Comparison of ENCODE assay signal across 13 mouse cellular contexts in genomic region chr11:59218389-59218998, GRCm38 (mm10). TPM values are rescaled to one million over a fixed set of nuclear protein-coding genes. Genes with fewer than 3 reads are reported as not detected.
A peak's percentile ranks its signal among the peaks of the same experiment; 100 is the strongest.
DNase-seq lines count a peak whose midpoint lies in the region; ATAC-seq and TF ChIP-seq lines count a peak whose summit lies in the region.
"Had no signal": no experiment of that assay in that cellular context is flagged by ENCODE, and none has a peak within 500 bp of the region (broad histone marks: within the 10 kb centered on the region; RNA-seq: fewer than 3 reads in every experiment).

No protein-coding gene starts in this region.

- H3K27me3 ChIP-seq in limb, embryonic 12.5 days, result no peaks in the 10 kb centered on the region
- H3K27me3 ChIP-seq in limb, embryonic 10.5 days (ENCODE audit: low read depth, poor library complexity, severe bottlenecking), result no peaks in the 10 kb centered on the region
- H3K27me3 ChIP-seq in stomach, embryonic 15.5 days (replicated peaks), result no peaks in the 10 kb centered on the region
- H3K27me3 ChIP-seq in hindbrain, postnatal 0 days (ENCODE audit: insufficient read depth, low read length), result no peaks in the 10 kb centered on the region

- 83% methylated on average over 4 of the region's 4 CpGs for WGBS in limb, embryonic 12.5 days
- 87% methylated on average over 4 of the region's 4 CpGs for WGBS in limb, embryonic 10.5 days
- WGBS in stomach, embryonic 15.5 days, result 71% methylated on average over 4 of the region's 4 CpGs
- WGBS in hindbrain, postnatal 0 days, result 90% methylated on average over 4 of the region's 4 CpGs

- intact Hi-C loops in left cerebral cortex, postnatal 10 days (cut with DNase I), result no loop called here

- 0 out of 2 replicates have a peak overlapping the region, but pooled peaks have one; percentile 1 for H3K27ac ChIP-seq in limb, embryonic 12.5 days
- no peak overlapping the region for H3K27ac ChIP-seq in limb, embryonic 10.5 days
- peak overlapping the region; percentile 59 for H3K27ac ChIP-seq in stomach, embryonic 15.5 days
- H3K27ac ChIP-seq in hindbrain, postnatal 0 days, result no peak overlapping the region

- no peak overlapping the region for H3K4me2 ChIP-seq in limb, embryonic 12.5 days
- H3K4me2 ChIP-seq in stomach, embryonic 15.5 days, result peak overlapping the region; percentile 25
- no peak overlapping the region for H3K4me2 ChIP-seq in hindbrain, postnatal 0 days (ENCODE audit: low read depth, low read length)

- H3K4me1 ChIP-seq in limb, embryonic 12.5 days (replicated peaks), result 0 out of 2 replicates have a peak, but pooled peaks cover 2% of the 10 kb centered on the region
- no peaks in the 10 kb centered on the region for H3K4me1 ChIP-seq in limb, embryonic 10.5 days
- peaks cover 38% of the 10 kb centered on the region for H3K4me1 ChIP-seq in stomach, embryonic 15.5 days
- no peaks in the 10 kb centered on the region for H3K4me1 ChIP-seq in hindbrain, postnatal 0 days (ENCODE audit: insufficient read depth, low read length)

- no peak for TF ChIP-seq CTCF in hindbrain, postnatal 0 days (IDR thresholded peaks at IDR 0.05; ENCODE audit: low read depth)

- no peak for ATAC-seq in limb, embryonic 12.5 days (ENCODE audit: insufficient number of reproducible peaks, insufficient read depth, low FRiP score, low TSS enrichment, low read depth)
- peak; percentile 77 for ATAC-seq in stomach, embryonic 15.5 days (ENCODE audit: insufficient read depth, low FRiP score, low read depth)
- ATAC-seq in hindbrain, postnatal 0 days, result no peak
- ATAC-seq: CD4-positive, CD25-positive, alpha-beta regulatory T cell, adult 4 months; midbrain, embryonic 16.5 days had no signal

- DNase-seq in limb, embryonic 10.5 days (ENCODE audit: low spot score), result no peak
- DNase-seq in fat pad, adult 2 months (ENCODE audit: extremely low read depth, low read depth, low spot score), result peak; percentile 84
- DNase-seq in kidney, postnatal 25 days, result peak; percentile 36 to 60
- no peak for DNase-seq in layer of hippocampus, adult 9-11 months
- DNase-seq in left cerebral cortex, postnatal 10 days (ENCODE audit: extremely low spot score in 1 of 2, low spot score in 2 of 2), result no peak
- DNase-seq in hindbrain, postnatal 0 days (ENCODE audit: low spot score), result no peak
- DNase-seq: cerebellum, adult 8-10 months; left cerebral cortex, postnatal 4 days had no signal

- peaks cover 69% of the 10 kb centered on the region for H3K36me3 ChIP-seq in limb, embryonic 12.5 days
- peaks cover 84% of the 10 kb centered on the region for H3K36me3 ChIP-seq in limb, embryonic 10.5 days
- H3K36me3 ChIP-seq in stomach, embryonic 15.5 days, result 0 out of 2 replicates have a peak, but pooled peaks cover 5% of the 10 kb centered on the region
- no peaks in the 10 kb centered on the region for H3K36me3 ChIP-seq in hindbrain, postnatal 0 days (ENCODE audit: insufficient read depth, low read length)

- no peak overlapping the region for H3K9ac ChIP-seq in limb, embryonic 12.5 days (replicated peaks)
- no peak overlapping the region for H3K9ac ChIP-seq in stomach, embryonic 15.5 days
- H3K9ac ChIP-seq in hindbrain, postnatal 0 days (replicated peaks; ENCODE audit: low read length), result no peak overlapping the region

- no peaks in the 10 kb centered on the region for H3K9me3 ChIP-seq in limb, embryonic 12.5 days
- no peaks in the 10 kb centered on the region for H3K9me3 ChIP-seq in limb, embryonic 10.5 days (replicated peaks)
- H3K9me3 ChIP-seq in stomach, embryonic 15.5 days, result no peaks in the 10 kb centered on the region
- no peaks in the 10 kb centered on the region for H3K9me3 ChIP-seq in hindbrain, postnatal 0 days (ENCODE audit: low read length)

- H3K4me3 ChIP-seq in limb, embryonic 12.5 days (replicated peaks), result no peak overlapping the region
- no peak overlapping the region for H3K4me3 ChIP-seq in limb, embryonic 10.5 days
- no peak overlapping the region for H3K4me3 ChIP-seq in stomach, embryonic 15.5 days (replicated peaks)
- no peak overlapping the region for H3K4me3 ChIP-seq in hindbrain, postnatal 0 days (ENCODE audit: low read length)

RNA-seq across cellular contexts. Expression of gene Arf1, which starts 9.6 kb away (rescaled TPM):
- 602 and 603 TPM in 2 replicates for polyA plus RNA-seq in limb, embryonic 12.5 days (2016; fragmentation: Nextera tagmentation; extraction: Ambion mirVana)
- 648 and 692 TPM in 2 replicates for polyA plus RNA-seq in limb, embryonic 10.5 days (2016; fragmentation: Nextera tagmentation; extraction: Ambion mirVana)
- 666 and 701 TPM in 2 replicates for polyA plus RNA-seq in stomach, embryonic 15.5 days (2015; fragmentation: Nextera tagmentation; extraction: Ambion mirVana)
- total RNA-seq in left cerebral cortex, postnatal 10 days (2021), result 100 to 1,000 TPM; 433 to 443 TPM
- total RNA-seq in hindbrain, postnatal 0 days (2014; rRNA removed), result 352 and 363 TPM in 2 replicates
- 609 and 632 TPM in 2 replicates for polyA plus RNA-seq in hindbrain, postnatal 0 days (2015; fragmentation: Nextera tagmentation; extraction: Ambion mirVana)

RNA-seq across cellular contexts. Expression of gene 2310033P09Rik, which starts 10.4 kb away (rescaled TPM):
- 34.8 and 36.9 TPM in 2 replicates for polyA plus RNA-seq in limb, embryonic 12.5 days (2016; fragmentation: Nextera tagmentation; extraction: Ambion mirVana)
- polyA plus RNA-seq in limb, embryonic 10.5 days (2016; fragmentation: Nextera tagmentation; extraction: Ambion mirVana), result 35.1 and 40.2 TPM in 2 replicates
- 27.7 and 29.2 TPM in 2 replicates for polyA plus RNA-seq in stomach, embryonic 15.5 days (2015; fragmentation: Nextera tagmentation; extraction: Ambion mirVana)
- 10 to 100 TPM; 19.7 to 20.4 TPM for total RNA-seq in left cerebral cortex, postnatal 10 days (2021)
- total RNA-seq in hindbrain, postnatal 0 days (2014; rRNA removed), result 4.3 and 4.7 TPM in 2 replicates
- 24.8 and 29.2 TPM in 2 replicates for polyA plus RNA-seq in hindbrain, postnatal 0 days (2015; fragmentation: Nextera tagmentation; extraction: Ambion mirVana)

RNA-seq across cellular contexts. Expression of gene Mrpl55, which starts 16.2 kb away (rescaled TPM):
- 93.9 and 94.7 TPM in 2 replicates for polyA plus RNA-seq in limb, embryonic 12.5 days (2016; fragmentation: Nextera tagmentation; extraction: Ambion mirVana)
- 123 and 131 TPM in 2 replicates for polyA plus RNA-seq in limb, embryonic 10.5 days (2016; fragmentation: Nextera tagmentation; extraction: Ambion mirVana)
- 84.4 and 90.4 TPM in 2 replicates for polyA plus RNA-seq in stomach, embryonic 15.5 days (2015; fragmentation: Nextera tagmentation; extraction: Ambion mirVana)
- total RNA-seq in left cerebral cortex, postnatal 10 days (2021), result 10 to 100 TPM; 36.7 to 42.7 TPM
- total RNA-seq in hindbrain, postnatal 0 days (2014; rRNA removed), result 88.3 and 90.6 TPM in 2 replicates
- 119 and 123 TPM in 2 replicates for polyA plus RNA-seq in hindbrain, postnatal 0 days (2015; fragmentation: Nextera tagmentation; extraction: Ambion mirVana)

RNA-seq across cellular contexts. Expression of gene Guk1, which starts 26.5 kb away (rescaled TPM):
- 121 and 130 TPM in 2 replicates for polyA plus RNA-seq in limb, embryonic 12.5 days (2016; fragmentation: Nextera tagmentation; extraction: Ambion mirVana)
- polyA plus RNA-seq in limb, embryonic 10.5 days (2016; fragmentation: Nextera tagmentation; extraction: Ambion mirVana), result 145 and 155 TPM in 2 replicates
- polyA plus RNA-seq in stomach, embryonic 15.5 days (2015; fragmentation: Nextera tagmentation; extraction: Ambion mirVana), result 115 and 121 TPM in 2 replicates
- total RNA-seq in left cerebral cortex, postnatal 10 days (2021), result 100 to 1,000 TPM; 115 to 117 TPM
- total RNA-seq in hindbrain, postnatal 0 days (2014; rRNA removed), result 124 TPM in 2 replicates
- 258 and 271 TPM in 2 replicates for polyA plus RNA-seq in hindbrain, postnatal 0 days (2015; fragmentation: Nextera tagmentation; extraction: Ambion mirVana)

RNA-seq across cellular contexts. Expression of gene Gjc2, which starts 35.5 kb away (rescaled TPM):
- polyA plus RNA-seq in limb, embryonic 12.5 days (2016; fragmentation: Nextera tagmentation; extraction: Ambion mirVana), result 0.65 and 1.2 TPM in 2 replicates
- polyA plus RNA-seq in limb, embryonic 10.5 days (2016; fragmentation: Nextera tagmentation; extraction: Ambion mirVana), result 0.23 TPM in 1 of 2 replicates, not detected in the other
- polyA plus RNA-seq in stomach, embryonic 15.5 days (2015; fragmentation: Nextera tagmentation; extraction: Ambion mirVana), result 1.2 and 1.7 TPM in 2 replicates
- 1 to 10 TPM; 1.6 to 3.9 TPM for total RNA-seq in left cerebral cortex, postnatal 10 days (2021)
- 2.3 and 3.2 TPM in 2 replicates for total RNA-seq in hindbrain, postnatal 0 days (2014; rRNA removed)
- 0.38 and 0.76 TPM in 2 replicates for polyA plus RNA-seq in hindbrain, postnatal 0 days (2015; fragmentation: Nextera tagmentation; extraction: Ambion mirVana)
- polyA plus RNA-seq: CD4-positive, CD25-positive, alpha-beta regulatory T cell, adult 4 months; hindbrain, embryonic 11.5 days had no signal

Comparison
In these comparisons a context has a peak if more than half of its experiments do, and no peak if none do; other contexts are left out.
1. H3K27ac ChIP-seq: peak in limb, embryonic 12.5 days (single experiment) and stomach, embryonic 15.5 days (single experiment); none in limb, embryonic 10.5 days (single experiment) and hindbrain, postnatal 0 days (single experiment).
2. DNase-seq: peak in fat pad, adult 2 months (single experiment) and kidney, postnatal 25 days (2 of 2); none in limb, embryonic 10.5 days (single experiment), layer of hippocampus, adult 9-11 months (single experiment), left cerebral cortex, postnatal 10 days (0 of 2) and hindbrain, postnatal 0 days (single experiment).